Mouse (Mus musculus) layer of hippocampus, postnatal 10 days (tissue): ENCODE data around the gene Cntrl. TPM values are rescaled to one million over a fixed set of nuclear protein-coding genes. Genes with fewer than 3 reads are reported as not detected.

ENCODE experiments used
- DNase-seq, 2 experiments: peaks; one replicate each; pipeline ENCODE4 v3.0.0; 2021; ENCODE audit warnings: low spot score in 2 of 2
- total RNA-seq, 2 experiments: library from RNA; stranded (reverse); gene quantifications; 2 replicates each; pipeline ENCODE4 v1.2.3; 2021

Cntrl gene
- total RNA-seq, 2 experiments from 2014 or later: 11.1 to 17.0 TPM

GRCm38 (mm10) chr2:35110521-35110920 lies 1.2 kb downstream of the Cntrl start:
- DNase-seq: no peak

- DNase-seq: peak in 1 of 2 experiments; percentile 24
These were observed 15.4 kb downstream of the Cntrl start for GRCm38 (mm10) chr2:35124716-35125115.

- DNase-seq: no peak
These were observed 22.2 kb downstream of the Cntrl start for GRCm38 (mm10) chr2:35131491-35131890.

GRCm38 (mm10) chr2:35131991-35132661 lies 22.8 kb downstream of the Cntrl start:
- peak; percentile 93 for DNase-seq

GRCm38 (mm10) chr2:35132662-35133055 lies 23.4 kb downstream of the Cntrl start:
- no peak for DNase-seq

GRCm38 (mm10) chr2:35133891-35134290 lies 24.6 kb downstream of the Cntrl start:
- no peak for DNase-seq

- no peak for DNase-seq
These were observed 29.3 kb downstream of the Cntrl start for GRCm38 (mm10) chr2:35138576-35138975.

GRCm38 (mm10) chr2:35141673-35142072 lies 32.4 kb downstream of the Cntrl start:
- no peak for DNase-seq

GRCm38 (mm10) chr2:35148806-35149205 lies 39.5 kb downstream of the Cntrl start:
- DNase-seq: no peak

- no peak for DNase-seq
These were observed 42.1 kb downstream of the Cntrl start for GRCm38 (mm10) chr2:35151303-35151882.

- no peak for DNase-seq
These were observed 43.9 kb downstream of the Cntrl start for GRCm38 (mm10) chr2:35153179-35153578.

GRCm38 (mm10) chr2:35153844-35154554 lies 44.7 kb downstream of the Cntrl start:
- DNase-seq: no peak

- no peak for DNase-seq
These were observed 47.7 kb downstream of the Cntrl start for GRCm38 (mm10) chr2:35156985-35157384.

GRCm38 (mm10) chr2:35157836-35158235 lies 48.5 kb downstream of the Cntrl start:
- no peak for DNase-seq

GRCm38 (mm10) chr2:35158358-35158757 lies 49.1 kb downstream of the Cntrl start:
- DNase-seq: no peak

- no peak for DNase-seq
These were observed 50.9 kb downstream of the Cntrl start for GRCm38 (mm10) chr2:35160206-35160605.

- DNase-seq: no peak
These were observed 52.7 kb downstream of the Cntrl start for GRCm38 (mm10) chr2:35161846-35162488.

- DNase-seq: no peak
These were observed 54.1 kb downstream of the Cntrl start for GRCm38 (mm10) chr2:35163396-35163795.

- DNase-seq: no peak
These were observed 56.1 kb downstream of the Cntrl start for GRCm38 (mm10) chr2:35165416-35165815.

GRCm38 (mm10) chr2:35166816-35167215 lies 57.5 kb downstream of the Cntrl start:
- DNase-seq: no peak

GRCm38 (mm10) chr2:35169452-35169851 lies 60.2 kb downstream of the Cntrl start:
- DNase-seq: no peak

- DNase-seq: no peak
These were observed 62.1 kb downstream of the Cntrl start for GRCm38 (mm10) chr2:35171341-35171861.
